Mouse (Mus musculus): ENCODE results near the gene Kcnh1.

DNA sequence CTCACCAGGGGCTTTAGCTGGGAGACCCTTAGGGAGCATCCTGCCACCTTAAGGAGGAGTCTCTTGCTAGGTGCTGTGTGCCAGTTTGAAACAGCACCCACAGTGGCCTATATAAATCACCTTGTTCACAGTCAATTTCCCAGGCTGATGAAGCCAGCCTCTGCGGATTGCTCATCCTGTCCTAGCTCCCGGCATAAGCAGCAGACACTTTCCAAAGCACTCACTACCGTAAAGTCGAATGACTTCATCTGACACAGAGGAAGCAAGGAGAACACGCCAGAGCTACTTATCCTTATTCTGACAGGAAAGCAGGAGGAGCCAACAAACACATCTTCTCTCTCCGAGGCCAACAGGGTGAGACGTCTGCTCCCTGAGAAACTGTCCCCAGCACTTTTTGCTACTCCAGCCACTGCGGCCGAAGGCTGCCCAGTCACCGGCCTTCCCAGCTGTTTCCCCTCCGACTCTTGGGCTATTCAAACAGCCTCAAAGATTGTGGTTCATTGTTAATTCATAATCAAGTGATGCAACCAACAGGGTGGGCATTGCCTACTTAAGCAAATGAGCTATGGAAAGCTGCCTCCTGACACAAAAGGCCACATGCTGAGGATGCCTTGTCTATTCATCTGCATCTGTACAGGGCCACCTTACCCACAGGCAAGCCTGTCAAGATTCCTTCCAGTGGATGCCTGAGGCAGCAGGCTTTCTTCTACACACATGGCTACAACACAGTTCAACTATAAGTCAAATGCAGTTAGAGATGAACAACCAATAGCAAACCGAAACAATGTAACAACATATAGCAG, 332.0 kb downstream of the Kcnh1 start:
- TF ChIP-seq POLR2A (IDR thresholded peaks at IDR 0.05; ENCODE audit: extremely low read depth, insufficient read depth, low read length) (no peak), CTCF (IDR thresholded peaks at IDR 0.05; ENCODE audit: extremely low read depth, insufficient read depth, low read length) (no peak)
